Mouse (Mus musculus) thymus, adult 18-20 months (tissue): Measurements from ENCODE around the gene Upk1a.

Experiments
- DNase-seq, 2 experiments: peaks; one replicate each; pipeline ENCODE4 v3.0.0; 2022; ENCODE audit warnings: mixed read lengths in 2 of 2

Gene Upk1a

DNA sequence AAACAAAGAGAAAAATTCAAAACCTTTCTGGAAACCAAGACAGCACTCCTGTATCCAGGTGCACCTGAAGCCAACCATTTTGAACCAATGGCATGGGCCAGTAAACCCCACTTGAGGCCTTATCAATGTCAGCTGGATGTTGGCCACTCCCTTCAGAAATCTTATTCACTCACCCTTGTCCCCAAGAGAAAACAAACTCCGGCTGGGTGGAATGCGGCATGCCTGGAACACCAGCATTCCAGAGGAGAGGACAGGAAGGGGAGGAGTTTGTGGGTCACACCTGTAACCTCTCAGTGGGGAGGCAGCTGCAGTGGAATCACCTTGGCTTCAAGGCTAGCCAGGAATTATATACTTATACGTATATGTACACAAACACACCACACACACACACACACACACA lies 10.1 kb downstream of the Upk1a start:
- DNase-seq = no peak

DNA sequence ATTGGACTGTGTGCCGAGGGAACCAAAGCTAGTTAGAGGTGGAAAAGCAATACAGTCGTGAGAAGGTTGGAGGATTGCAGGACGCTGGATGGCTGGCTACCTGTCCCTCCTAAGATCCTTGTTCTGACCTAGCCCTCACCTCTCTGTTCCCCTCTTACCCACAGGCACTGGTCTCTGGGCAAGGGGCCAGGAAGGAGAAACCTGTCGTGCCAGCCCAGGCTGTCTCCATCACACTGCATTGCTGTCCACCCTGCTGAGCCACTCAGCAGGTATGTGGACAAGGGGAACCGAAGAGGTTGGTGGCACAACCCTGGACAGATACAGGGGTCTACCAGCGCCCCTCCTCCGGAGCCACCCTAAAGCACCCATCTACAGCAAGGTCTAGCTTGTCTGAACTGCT lies 12.0 kb downstream of the Upk1a start:
- no peak for DNase-seq

DNA sequence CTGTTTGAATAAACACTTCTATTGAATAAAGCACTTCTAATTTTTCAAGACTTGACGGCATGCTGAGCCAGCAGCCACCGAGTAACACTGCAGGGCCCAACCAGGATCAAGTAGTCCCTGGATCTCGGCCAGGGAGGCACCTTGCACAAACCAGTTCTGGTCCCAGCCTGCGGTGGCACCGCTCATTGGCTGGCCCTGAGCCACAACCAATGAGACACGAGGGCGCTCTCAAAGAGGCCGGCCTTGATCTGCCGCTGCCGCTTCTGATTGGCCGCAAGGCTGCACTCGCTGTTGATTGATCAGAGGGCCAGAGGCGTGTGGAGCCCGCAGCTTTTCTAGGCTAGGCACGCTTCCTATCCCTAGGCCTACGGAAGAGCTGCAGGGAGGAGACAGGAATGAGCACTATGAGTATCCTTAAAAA lies 12.7 kb downstream of the Upk1a start:
- DNase-seq = peak; percentile 45 to 54

DNA sequence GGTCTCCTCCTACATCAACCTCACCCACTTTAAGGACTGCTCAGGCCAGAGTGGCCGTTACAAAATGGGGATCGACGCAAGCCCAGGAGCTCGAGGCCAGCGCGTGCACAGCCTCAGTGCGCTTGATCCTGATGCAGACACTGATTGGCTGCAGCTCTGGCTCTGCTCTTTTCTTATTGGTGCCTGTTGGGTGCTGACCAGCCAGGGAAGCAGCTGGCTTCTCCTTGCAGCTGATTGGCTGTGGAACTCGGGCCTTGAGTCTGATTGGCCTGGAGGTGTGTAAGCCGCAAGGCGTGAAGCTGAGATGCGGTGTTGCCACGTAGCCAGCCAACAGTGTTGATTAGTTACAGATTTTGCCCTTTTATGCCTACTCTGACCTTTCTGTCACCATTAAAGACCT lies 13.9 kb downstream of the Upk1a start, which contains the start of gene Zbtb32:
Gene Zbtb32 (minus strand): TSS at position 124 of the 400 bp plus-strand sequence.
- no peak for DNase-seq

DNA sequence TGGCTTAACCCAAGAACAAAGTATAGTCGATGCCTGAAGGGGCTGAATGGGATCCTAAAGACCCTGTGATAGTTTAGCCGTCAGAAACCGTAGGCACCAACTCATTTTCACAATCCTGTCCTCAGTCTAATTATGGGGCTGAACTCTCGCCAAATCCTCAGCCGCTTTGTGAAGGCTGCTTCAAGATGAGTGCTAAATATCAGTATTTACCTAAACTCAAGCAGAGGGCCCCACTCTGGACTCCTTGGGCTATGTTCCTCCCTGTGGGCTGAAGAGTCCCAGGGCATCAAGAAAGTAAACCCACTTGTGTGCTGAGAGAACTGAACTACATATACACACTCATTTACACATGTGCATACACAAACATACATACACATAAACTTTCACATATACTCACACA lies 15.8 kb downstream of the Upk1a start:
- no peak for DNase-seq

DNA sequence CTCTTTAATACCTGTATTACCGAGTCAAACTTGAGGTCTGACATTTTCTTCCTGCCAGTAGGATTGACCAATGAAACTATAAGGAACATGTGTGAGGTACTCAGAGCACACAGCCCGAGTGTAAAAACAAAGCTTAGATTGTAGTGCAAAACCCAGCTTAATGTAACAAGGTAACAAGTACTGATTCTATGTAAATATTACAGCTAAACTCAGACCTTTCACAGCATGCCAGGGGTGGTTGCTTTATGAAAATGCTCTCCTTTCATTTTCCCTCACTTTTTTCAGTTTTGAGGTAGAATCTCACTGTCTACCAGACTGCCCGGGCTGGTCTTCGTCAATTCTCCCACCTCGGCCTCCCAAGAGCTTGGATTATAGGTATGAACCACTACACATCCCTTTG lies 16.6 kb downstream of the Upk1a start:
- DNase-seq = no peak

DNA sequence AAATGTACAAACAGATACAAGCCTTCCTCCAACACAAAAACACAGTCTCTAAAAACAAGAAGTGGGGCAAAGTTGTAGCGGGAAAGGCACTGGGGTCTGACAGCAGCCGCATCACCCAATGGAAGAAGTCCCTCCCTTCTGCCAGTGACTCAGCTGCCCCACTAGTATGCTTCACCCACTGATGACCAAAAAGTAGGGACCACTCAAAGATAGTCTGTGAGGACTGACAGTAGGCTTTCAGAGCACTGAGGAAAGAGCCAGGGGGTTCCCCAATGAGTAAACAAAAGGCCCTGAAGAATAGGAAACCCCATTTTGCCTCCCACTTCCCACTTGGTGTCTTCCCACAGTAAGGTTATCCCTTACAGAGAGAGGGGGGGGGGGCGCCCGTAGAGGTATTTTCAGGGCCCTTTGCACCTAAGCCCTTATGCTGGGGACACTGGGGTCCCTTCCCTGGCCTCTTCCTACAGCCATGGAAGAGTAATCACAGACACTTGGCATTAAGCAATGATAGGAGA lies 18.1 kb downstream of the Upk1a start:
- no peak for DNase-seq

DNA sequence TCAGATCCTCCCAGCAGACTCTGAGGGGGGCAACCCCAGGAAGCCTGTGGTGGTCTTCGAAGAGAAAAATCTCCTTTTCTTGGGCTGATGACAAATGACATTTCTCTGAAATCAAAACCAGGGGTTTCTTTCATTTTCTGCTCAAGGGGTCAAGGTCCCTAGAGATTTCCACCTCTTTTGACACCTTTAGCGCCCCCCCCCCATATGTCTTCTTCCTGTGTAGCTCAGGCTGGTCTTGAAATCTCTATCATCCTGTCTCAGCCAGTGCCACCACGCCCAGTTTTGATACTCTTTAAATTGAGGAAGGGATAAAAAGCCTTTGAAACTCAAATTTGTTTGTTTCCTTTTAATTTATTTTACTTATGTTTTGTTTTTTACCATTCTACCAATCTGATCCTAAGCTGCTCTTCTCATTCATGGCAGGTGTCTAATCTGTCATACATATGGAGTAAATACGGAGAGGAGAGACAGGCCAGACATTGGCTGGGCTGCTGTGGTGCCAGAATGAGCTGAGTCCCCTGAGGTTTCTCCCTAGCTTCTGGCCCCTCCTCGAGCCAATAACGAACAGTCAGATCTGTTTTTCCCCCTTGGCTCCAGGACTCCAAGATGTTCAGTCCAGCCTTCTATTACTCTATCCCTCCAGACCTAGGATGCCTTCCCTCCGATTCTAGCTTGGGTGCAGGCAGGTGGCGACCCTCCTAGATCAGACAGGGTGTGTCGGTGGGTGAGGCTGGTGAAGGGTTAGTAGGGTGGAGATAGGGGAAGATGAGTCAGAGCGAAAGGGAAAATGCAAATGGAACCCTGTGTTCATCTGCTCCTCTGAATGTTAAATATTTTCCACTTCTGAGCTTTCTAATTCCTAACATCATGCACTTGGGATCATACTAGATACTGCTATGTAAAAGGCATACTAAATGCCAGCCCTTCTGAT lies 18.8 kb downstream of the Upk1a start:
- DNase-seq = no peak

DNA sequence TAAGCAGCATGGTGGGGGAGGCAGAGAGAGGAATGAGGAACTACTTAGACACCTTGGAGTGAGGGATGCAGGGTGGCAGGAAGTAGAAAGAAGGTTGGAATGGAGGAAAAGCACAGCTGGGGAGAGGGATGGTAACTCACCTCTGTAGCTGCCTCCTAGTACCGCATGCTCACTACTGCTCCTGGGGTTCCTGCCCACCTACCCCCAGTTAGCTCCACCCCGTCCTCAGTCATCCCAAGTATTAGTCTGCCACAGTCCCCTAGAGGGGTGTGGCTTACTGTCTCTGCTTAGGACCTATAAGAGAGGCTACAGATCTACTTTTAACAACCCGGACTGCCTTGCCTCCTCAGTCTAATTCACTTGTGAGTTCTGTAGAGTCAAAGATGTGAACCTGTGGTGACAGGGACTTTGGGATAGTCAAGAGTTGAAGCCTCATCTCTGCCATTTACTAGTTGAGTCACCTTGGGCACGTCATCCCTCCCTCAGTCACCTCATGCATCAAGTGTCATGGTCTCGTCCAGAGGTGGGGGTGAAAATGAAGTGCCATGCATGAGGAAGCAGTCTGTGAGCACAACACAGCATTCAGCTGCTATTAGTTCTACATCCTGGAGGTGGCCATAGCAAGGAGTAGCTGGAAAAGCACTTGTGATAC lies 19.7 kb downstream of the Upk1a start:
- no peak for DNase-seq

DNA sequence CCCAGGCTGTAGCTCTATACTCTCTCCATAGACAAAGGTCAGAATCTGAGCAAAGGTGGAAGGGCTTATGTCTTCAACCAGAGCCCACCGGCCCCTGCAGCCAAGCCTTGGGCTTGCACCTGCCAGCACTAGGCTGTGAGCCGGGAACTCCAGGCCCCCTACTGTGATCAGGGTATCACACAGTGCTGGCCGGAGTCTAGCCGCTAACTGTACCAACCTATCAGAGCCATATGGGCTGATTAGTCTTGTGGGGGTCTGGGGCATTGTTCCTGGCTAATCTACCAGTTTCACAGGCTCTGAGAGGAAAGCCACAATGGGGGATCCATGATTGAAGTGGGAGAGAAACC lies 21.1 kb downstream of the Upk1a start:
- no peak for DNase-seq

DNA sequence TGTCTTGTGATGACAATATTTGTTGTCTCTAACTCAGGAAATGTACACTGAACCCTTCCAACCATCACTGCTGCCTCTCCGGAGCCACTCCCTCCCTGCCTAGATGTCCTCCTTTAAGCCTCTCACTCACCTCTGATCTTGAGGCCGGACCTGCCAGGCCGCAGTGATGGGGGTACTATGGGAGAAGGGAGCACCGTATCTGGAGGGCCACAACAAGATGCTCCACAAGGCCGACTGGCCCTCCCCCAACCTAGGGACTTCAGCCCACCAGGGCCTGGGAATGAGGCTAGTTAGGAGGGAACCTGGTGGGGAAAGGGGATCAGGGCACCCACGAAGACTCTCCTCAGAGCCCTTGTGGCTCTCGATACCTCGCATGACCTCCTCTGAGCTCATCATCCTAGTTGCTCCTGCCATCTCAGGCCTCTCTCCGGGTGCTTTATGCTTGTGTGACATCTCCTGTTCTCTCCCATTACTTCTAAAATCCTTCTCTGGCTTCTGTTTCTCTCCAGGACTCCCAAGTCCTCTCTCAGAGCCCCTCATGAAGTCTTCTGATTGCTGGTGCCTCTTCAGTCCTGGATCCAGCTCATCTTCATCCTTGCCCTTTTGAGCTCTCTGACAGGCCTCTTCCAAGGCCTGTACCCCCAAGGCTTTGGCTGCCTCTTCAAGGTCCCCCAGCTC lies 21.6 kb downstream of the Upk1a start:
- DNase-seq = no peak

DNA sequence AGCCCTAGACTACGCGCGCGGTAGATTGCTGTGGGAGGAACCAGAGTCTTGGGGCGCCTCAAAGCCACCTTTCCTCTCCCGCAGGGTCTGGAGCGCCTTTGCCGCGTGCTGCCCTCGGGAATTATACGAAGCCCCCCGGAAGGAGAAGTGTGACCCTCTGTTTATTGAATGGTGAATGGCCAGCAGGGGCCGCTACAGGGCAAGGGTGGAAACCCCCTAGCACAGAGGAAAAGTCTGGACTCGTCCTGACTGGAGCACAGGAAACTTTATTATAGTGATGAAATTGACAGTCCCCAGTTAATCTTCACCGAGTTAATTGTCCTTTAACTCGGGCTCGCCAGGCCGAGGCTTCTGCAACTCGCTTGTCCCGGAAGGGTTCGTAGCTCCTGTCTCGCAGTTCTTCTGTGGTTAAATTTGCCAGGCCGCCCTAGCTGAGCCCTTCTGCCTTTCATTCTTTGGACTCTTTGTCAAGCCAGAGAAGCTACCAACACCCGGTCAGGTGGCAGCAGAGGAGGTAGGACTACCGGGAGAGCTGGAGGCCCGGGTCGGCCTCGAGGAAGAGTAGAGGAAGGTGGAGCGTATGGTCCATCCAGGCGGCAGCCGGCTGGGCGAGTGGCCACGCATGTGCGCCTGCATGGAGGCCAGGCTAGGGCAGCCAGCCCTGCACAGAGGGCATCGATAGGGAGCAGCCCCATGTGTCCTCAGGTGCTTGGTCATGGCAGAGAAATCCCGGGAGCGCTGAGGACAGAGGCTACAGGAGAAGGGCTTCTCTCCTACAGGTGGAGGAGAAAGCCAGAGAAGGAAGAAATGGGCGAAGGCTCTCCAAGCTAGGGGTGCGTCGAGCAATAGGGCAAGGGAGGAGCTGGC lies 23.0 kb downstream of the Upk1a start:
- DNase-seq = peak; percentile 60 to 79

DNA sequence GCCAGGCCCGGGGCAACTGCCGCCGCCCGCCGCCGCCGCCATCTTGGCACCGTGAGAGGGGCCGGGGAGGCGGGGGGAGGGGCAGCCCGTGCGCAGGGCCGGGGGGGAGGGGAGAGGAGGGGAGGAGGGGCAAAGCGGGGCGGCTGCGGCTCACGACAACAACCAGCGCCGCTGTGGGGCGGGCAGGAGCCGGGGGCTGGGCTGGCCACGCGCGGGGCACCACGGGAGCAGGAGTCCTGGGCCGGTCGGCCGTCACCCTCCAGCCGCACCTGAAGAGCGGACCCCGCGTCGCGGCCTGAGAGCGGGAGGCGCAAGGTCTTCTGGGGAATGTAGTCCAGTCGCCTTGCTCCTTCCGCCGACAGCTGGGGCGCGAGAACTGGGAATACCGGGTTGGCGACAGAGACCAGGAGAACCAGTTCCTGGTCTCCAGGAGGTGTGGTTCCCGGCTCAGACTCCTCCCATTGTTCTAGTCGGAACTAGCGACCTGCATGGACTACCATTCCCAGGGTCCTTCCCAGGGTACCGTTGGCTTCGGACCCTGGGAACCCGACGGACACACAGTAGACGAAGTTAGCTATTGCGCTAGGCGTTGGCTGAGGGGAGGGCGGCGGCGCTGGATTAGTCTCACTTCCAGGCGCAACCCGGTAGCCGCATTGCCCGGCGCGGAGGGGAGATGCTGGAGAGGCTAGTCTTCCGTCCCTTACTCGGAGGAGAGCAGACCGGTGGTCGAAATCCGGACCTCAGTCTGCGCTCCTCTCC lies 23.8 kb downstream of the Upk1a start, which contains the start of gene Kmt2b:
Gene Kmt2b (minus strand): TSS at position 51 of the 759 bp plus-strand sequence.
- peak; percentile 94 to 95 for DNase-seq

DNA sequence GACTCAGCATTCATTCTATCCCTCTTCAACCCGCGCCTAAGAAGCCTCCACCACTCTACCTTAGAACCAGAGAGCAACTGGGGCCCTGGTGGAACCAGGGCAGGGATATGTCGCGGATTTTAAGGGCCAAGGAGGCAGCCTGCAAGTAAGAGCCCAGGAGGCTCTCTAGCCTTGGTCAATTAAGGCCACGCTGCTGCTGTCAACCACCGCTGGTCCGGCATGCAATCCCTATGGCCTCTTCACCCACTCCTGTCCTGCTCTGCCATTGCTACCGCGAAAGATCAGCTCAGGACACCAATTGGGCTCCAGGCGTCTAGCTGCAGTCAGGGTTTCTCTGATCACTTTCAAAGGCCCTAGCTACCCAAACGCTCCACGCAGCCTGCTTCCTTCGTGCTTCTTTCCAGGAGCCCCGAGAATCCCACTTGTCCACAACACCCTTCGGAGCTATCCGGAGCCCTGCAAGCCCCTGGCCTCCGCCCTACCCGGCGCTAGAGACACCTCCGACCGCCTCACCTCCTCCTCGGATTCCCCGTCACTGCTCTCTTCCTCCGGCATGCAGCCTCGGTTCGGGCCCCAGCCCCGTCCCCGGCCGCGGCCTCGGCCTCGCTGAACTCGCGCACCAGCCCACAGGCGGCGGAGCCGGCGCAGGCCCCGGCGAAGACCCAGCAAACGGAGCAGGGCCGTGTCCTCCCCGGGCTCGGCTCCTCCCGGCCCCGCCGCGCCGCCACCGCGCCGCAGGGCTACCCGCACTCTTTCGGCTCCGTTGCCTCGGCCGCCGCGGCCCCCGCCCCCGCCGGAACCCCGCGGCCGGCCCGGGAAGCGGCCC lies 24.6 kb downstream of the Upk1a start:
- peak; percentile 51 for DNase-seq

DNA sequence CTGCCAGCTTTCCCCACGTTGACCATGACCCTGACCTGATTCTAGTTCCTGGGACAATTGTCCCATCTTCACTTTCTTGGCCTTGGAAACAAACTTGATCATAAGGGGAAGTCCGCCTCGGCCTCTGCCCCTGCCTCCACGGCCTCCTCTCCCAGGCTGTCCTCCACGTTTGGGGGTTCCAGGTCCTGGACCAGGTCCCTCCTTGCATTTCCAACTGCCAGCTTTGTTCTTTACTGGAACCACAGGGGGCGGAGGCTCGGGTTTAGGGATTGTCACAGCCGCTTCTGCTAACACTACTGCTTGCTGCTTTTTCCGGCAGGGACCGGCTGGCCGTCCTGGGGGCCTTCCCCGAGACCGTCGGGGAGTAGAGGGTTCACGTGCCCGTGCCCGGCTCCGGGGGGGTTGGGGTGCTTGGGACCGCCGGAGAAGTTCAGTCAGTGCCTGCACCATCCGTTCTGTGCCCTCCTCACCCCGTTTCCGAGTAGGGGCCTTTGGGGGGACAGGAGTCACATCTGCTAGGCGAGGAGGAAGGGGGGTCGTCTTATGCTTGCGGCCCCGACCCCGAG lies 26.1 kb downstream of the Upk1a start:
- no peak for DNase-seq

DNA sequence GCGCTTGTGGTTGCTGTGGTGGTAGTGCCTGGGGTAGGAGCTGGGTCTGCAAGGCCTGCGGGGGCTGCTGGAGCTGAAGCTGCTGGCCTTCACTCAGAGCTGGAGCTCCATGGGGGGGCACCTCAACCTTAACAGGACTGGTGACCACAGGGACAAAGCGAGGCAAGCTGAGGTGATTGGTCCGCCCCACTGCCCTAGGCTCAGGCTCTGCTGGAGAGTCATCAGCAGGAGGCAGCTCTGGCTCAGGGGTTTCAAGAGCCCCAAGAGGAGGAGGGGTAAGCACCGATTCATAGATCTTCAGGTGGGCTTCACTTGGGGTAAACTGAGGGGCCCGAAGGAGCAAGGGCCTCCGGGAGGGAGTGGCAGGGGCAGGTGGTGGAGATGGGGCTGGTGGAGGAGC lies 27.5 kb downstream of the Upk1a start:
- DNase-seq = no peak

DNA sequence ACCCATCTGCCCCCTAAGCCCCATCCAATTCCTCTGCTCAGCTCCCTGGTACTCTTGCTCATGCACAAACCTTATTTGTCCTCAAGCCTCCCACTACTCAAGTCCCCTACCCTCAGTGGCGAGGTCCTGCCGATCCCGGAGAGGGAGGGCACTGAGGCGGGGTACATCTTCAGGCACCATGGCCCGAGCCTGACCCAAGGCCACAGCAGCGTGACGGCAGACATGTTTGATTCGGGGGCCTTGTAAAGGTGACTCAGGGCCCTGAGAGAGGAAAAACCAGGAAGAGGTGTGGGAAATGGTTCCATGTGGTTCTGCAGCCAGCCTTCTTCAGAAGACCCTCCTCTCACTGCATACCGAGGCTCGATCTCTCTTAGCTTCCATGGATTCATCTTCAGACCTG lies 28.3 kb downstream of the Upk1a start:
- DNase-seq = no peak

DNA sequence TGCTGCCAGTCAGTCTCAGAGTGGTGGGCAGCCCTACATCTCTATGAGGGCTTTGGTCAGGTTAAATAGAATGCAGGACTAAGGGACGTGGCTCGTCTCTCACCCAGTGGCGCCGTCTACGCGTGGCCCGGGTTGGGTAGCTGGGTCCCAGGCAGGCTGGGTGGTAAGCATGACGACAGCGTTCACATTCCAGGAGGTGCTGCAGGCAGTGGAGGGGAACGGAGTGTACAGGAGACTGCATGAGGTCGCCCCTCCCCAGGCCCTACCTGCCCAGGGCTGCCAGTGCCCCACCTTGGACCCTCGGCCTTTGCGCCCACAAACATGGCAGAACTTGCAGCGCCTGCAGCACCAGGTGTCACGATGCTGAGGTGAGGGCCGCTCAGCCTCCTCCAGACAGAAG lies 31.1 kb downstream of the Upk1a start:
- DNase-seq = no peak

DNA sequence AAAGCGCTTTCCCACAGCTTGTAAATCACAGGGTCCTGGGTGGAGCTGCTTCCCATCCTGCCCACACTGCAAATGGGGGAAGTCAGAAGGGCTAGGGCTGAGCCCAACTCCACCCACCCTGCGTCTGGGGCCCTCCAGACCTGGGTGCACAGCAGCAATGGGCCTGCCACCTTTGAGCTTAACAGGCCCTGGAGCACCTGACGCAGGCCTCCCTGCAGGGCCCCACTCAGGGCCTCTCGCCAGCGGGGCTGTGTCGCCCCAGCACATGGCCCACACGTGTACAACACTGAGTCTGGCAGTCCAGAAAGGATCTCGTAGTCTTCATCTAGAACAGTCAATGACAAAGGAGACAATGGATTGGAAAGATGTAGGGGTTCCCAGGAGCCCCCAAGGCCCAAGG lies 32.7 kb downstream of the Upk1a start:
- DNase-seq = no peak

DNA sequence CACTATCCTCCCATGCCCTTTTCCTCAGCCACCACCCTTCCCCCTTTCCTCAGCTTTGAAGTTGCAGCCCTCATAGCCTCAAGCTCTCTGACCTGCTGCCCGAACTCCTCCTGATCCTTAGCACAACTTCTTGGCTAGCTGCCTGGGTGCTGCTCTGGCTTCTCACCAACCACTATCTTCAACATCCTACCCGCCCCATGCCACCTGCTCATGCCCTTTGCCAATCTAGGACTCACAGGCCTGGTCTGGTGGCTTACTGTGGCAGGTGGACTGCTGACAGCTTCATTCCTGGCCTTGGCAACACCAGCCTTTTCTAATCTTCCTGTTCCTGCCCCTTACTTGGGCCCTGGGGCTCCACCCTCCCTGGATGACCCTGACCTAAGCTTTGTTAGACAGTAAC lies 39.7 kb downstream of the Upk1a start:
- DNase-seq = no peak
